Mouse (Mus musculus): ENCODE data around the gene Adm2. TPM values are rescaled to one million over a fixed set of nuclear protein-coding genes. Genes with fewer than 3 reads are reported as not detected.

The Adm2 gene
- not detected for polyA plus RNA-seq (2014; fragmentation: Illumina TruSeq; extraction: RNeasy Lipid Tissue Mini Kit (QIAGEN cat#74804); ENCODE audit: low replicate concordance)

DNA sequence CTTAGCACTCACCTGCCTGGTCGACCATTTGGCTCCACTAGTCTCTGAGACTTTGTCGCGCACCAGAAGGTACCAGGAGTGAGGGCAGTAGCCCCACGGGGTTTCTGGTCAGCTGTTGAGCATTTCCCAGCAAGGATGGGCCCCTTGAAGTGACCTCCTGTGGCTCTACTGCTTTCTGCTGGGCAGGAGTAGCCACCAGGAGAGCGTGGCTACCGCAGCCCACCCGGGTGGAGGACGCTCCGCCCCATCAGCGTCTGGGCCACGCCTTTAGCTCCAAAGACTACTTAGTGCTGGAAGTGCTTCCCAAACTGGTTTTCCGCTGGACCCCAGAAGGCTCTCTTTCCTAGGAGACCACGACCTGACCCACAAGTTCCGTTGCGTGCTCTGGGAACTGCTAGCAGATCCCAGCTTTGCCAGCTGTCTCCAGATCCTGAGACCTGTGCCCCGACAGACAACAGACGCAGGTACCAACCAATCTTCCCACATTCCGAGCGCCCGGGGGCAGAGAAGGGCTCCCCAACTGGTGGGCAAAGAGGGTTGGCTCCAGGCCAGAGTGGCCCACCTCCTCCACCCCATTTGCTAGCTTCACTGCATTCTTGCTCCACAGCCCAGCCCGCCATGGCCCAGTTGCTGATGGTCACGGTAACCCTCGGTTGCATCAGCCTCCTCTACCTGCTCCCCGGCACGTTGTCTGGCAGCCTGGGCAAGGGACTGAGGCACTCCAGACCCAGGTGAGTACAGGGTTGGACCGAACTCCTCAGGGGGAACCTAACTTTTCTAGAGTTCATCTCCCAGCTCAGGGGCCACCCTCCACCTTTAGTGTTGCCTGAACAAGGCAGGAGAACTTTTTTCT lies at the start of gene Adm2:
Gene Adm2, plus strand, starts transcription at position 51 of the 853 bp plus-strand sequence.

DNA sequence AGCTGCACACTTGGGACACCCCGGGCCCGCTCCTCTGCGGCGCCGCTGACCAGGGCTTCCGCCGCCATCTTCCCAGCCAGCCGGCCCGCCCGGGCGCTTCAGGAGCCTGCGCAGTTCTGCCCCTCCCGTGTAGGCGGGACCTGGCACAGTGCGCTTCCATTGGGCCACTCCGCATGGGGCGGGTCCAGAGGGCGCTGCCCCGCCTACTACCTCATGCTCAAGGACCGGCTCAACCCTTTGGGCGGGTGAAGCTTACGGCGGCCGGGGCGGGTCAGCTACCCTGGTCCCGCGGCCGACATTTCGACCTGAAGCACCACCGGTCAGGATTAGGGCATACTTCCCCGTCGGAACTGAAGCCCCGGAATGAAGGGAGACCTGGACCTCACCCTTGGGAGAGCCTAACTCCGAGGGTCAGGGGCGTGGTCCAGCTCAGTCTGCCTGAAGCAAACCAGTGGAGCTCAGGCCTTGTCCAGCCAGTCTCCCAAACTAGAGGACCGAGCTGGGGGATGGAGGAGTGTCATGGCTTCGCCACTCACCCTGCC lies 7.3 kb upstream of the Adm2 start, which contains the start of gene Sbf1:
Gene Sbf1, minus strand, starts transcription at position 122 of the 542 bp plus-strand sequence.

DNA sequence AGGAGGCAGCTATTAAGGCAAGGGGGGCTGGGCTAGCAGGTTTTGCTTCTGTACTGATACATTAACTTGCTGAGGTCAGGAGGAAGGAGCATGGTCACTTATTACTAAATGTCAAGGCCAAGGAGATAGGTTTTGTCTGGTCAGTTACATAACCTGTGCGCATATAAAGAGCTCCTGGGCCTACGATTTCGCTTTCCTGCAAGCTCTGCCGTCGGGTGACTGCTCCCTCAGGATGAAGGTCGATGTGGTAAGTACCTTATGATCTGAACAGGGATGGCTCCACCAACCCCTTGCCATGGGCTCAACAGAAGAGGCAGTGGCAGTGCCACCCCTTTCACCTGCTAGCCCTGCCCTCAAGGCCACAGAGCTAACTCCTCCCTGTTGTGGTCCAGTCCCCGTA lies 11.8 kb downstream of the Adm2 start, which contains the start of gene Miox:
Gene Miox, plus strand, starts transcription at position 128 of the 400 bp plus-strand sequence.

DNA sequence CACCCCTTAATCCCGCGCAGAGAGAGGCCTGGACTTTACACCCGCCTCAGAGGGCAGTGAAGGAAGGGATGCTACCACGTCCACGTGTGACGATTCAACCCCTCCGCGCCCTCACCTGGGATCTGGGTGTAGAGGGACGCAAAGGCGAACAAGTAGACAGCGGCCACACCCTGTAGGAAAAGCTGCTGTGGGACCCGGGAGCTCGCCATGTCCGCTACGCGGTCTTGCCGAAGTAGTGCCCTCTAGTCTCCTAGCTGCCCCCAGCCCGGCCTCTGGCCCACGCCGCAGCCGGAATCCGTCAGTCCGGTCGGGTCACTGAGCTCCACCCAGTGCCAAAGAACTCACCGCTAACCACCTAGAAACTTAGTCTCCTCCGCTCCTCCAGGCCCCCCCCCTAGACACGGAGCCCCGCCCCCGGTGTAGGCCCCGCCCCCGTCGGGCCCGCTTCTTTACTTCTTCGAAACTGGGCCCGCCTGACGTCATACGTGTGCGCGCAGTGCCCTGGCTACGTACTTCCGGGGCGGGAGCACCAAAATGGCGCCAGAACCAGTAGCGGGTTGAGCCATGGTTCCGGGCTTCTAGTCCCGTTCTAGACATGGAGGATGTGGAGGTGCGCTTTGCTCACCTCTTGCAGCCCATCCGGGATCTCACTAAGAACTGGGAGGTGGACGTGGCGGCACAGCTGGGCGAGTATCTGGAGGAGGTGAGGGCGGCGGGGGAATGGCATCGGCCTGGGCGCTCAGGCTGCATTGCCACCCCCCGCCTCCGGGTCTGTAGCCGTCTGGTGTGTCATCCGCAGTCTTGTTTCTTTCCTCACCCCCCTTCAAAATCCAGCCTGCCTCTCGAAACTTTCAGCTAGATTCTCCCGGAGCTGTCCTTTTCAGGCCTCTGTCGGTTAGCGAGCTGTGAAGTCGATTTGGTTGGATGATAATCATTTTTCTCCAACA lies 33.0 kb downstream of the Adm2 start, which contains the start of the genes Lmf2 and Ncaph2:
Gene Lmf2, minus strand, starts transcription at position 419 of the 947 bp plus-strand sequence.
Gene Ncaph2, plus strand, starts transcription at position 479 of the 947 bp plus-strand sequence.

DNA sequence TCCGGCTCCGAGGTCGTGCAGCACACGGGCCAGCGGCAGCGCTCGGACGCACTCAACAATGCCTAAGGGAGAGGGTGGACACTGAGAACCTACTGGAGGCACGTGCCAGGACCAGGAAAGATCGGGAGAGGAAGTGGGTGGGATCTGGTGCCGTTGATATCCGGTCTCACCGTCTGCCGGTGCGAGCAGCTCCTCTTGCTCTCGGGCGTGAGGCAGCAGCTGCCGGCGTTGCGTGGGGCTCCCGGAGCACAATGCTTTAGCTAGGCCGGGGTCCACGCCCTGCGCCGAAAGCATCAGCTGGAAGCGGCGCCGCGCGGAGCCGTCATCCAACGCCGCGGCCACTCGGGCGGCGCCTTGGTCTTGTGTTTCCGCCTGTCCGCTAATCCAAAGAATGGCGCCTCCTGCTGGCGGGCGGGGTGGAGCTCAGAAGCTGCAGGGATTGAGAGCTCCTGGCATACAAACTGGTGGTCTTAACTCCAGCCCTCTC lies 51.3 kb downstream of the Adm2 start, which contains the start of gene Sco2:
Gene Sco2, minus strand, starts transcription at position 85 of the 487 bp plus-strand sequence.

Other genes starting within 250 kb of the Adm2 start
- 5.7 TPM for gene Trabd, start 247.6 kb upstream of the Adm2 start, polyA plus RNA-seq (2014; fragmentation: Illumina TruSeq; extraction: RNeasy Lipid Tissue Mini Kit (QIAGEN cat#74804); ENCODE audit: low replicate concordance)
- 2.7 TPM for gene Selenoo, start 233.6 kb upstream of the Adm2 start, polyA plus RNA-seq (2014; fragmentation: Illumina TruSeq; extraction: RNeasy Lipid Tissue Mini Kit (QIAGEN cat#74804); ENCODE audit: low replicate concordance)
- 0.85 TPM for gene Tubgcp6, start 199.6 kb upstream of the Adm2 start, polyA plus RNA-seq (2014; fragmentation: Illumina TruSeq; extraction: RNeasy Lipid Tissue Mini Kit (QIAGEN cat#74804); ENCODE audit: low replicate concordance)
- gene Hdac10, start 194.0 kb upstream of the Adm2 start, polyA plus RNA-seq (2014; fragmentation: Illumina TruSeq; extraction: RNeasy Lipid Tissue Mini Kit (QIAGEN cat#74804); ENCODE audit: low replicate concordance) = not detected
- gene Mapk12, start 182.0 kb upstream of the Adm2 start, polyA plus RNA-seq (2014; fragmentation: Illumina TruSeq; extraction: RNeasy Lipid Tissue Mini Kit (QIAGEN cat#74804); ENCODE audit: low replicate concordance) = 0.33 TPM
- gene Mapk11, start 173.1 kb upstream of the Adm2 start, polyA plus RNA-seq (2014; fragmentation: Illumina TruSeq; extraction: RNeasy Lipid Tissue Mini Kit (QIAGEN cat#74804); ENCODE audit: low replicate concordance) = 0.15 TPM
- gene Plxnb2, start 141.9 kb upstream of the Adm2 start, polyA plus RNA-seq (2014; fragmentation: Illumina TruSeq; extraction: RNeasy Lipid Tissue Mini Kit (QIAGEN cat#74804); ENCODE audit: low replicate concordance) = 3.4 TPM
- 0.11 TPM for gene Dennd6b, start 126.2 kb upstream of the Adm2 start, polyA plus RNA-seq (2014; fragmentation: Illumina TruSeq; extraction: RNeasy Lipid Tissue Mini Kit (QIAGEN cat#74804); ENCODE audit: low replicate concordance)
- 6.9 TPM for gene Ppp6r2, start 111.2 kb upstream of the Adm2 start, polyA plus RNA-seq (2014; fragmentation: Illumina TruSeq; extraction: RNeasy Lipid Tissue Mini Kit (QIAGEN cat#74804); ENCODE audit: low replicate concordance)
- gene Sbf1, start 7.4 kb upstream of the Adm2 start, polyA plus RNA-seq (2014; fragmentation: Illumina TruSeq; extraction: RNeasy Lipid Tissue Mini Kit (QIAGEN cat#74804); ENCODE audit: low replicate concordance) = 1.7 TPM
- gene Miox, start 11.7 kb downstream of the Adm2 start, polyA plus RNA-seq (2014; fragmentation: Illumina TruSeq; extraction: RNeasy Lipid Tissue Mini Kit (QIAGEN cat#74804); ENCODE audit: low replicate concordance) = not detected
- gene Lmf2, start 32.9 kb downstream of the Adm2 start, polyA plus RNA-seq (2014; fragmentation: Illumina TruSeq; extraction: RNeasy Lipid Tissue Mini Kit (QIAGEN cat#74804); ENCODE audit: low replicate concordance) = not detected
- gene Ncaph2, start 33.0 kb downstream of the Adm2 start, polyA plus RNA-seq (2014; fragmentation: Illumina TruSeq; extraction: RNeasy Lipid Tissue Mini Kit (QIAGEN cat#74804); ENCODE audit: low replicate concordance) = 4.1 TPM
- 0.37 TPM for gene Sco2, start 51.1 kb downstream of the Adm2 start, polyA plus RNA-seq (2014; fragmentation: Illumina TruSeq; extraction: RNeasy Lipid Tissue Mini Kit (QIAGEN cat#74804); ENCODE audit: low replicate concordance)
- not detected for gene Tymp, start 54.3 kb downstream of the Adm2 start, polyA plus RNA-seq (2014; fragmentation: Illumina TruSeq; extraction: RNeasy Lipid Tissue Mini Kit (QIAGEN cat#74804); ENCODE audit: low replicate concordance)
- not detected for gene Odf3b, start 56.6 kb downstream of the Adm2 start, polyA plus RNA-seq (2014; fragmentation: Illumina TruSeq; extraction: RNeasy Lipid Tissue Mini Kit (QIAGEN cat#74804); ENCODE audit: low replicate concordance)
- not detected for gene Klhdc7b, start 62.2 kb downstream of the Adm2 start, polyA plus RNA-seq (2014; fragmentation: Illumina TruSeq; extraction: RNeasy Lipid Tissue Mini Kit (QIAGEN cat#74804); ENCODE audit: low replicate concordance)
- gene Syce3, start 87.8 kb downstream of the Adm2 start, polyA plus RNA-seq (2014; fragmentation: Illumina TruSeq; extraction: RNeasy Lipid Tissue Mini Kit (QIAGEN cat#74804); ENCODE audit: low replicate concordance) = not detected
- 0.52 TPM for gene Cpt1b, start 103.1 kb downstream of the Adm2 start, polyA plus RNA-seq (2014; fragmentation: Illumina TruSeq; extraction: RNeasy Lipid Tissue Mini Kit (QIAGEN cat#74804); ENCODE audit: low replicate concordance)
- 3.6 TPM for gene C730034F03Rik, start 106.9 kb downstream of the Adm2 start, polyA plus RNA-seq (2014; fragmentation: Illumina TruSeq; extraction: RNeasy Lipid Tissue Mini Kit (QIAGEN cat#74804); ENCODE audit: low replicate concordance)
- not detected for gene Gm44502, start 107.0 kb downstream of the Adm2 start, polyA plus RNA-seq (2014; fragmentation: Illumina TruSeq; extraction: RNeasy Lipid Tissue Mini Kit (QIAGEN cat#74804); ENCODE audit: low replicate concordance)
- 125 TPM for gene Chkb, start 107.2 kb downstream of the Adm2 start, polyA plus RNA-seq (2014; fragmentation: Illumina TruSeq; extraction: RNeasy Lipid Tissue Mini Kit (QIAGEN cat#74804); ENCODE audit: low replicate concordance)
- gene Mapk8ip2, start 131.2 kb downstream of the Adm2 start, polyA plus RNA-seq (2014; fragmentation: Illumina TruSeq; extraction: RNeasy Lipid Tissue Mini Kit (QIAGEN cat#74804); ENCODE audit: low replicate concordance) = 0.30 TPM
- 2.8 TPM for gene Arsa, start 154.7 kb downstream of the Adm2 start, polyA plus RNA-seq (2014; fragmentation: Illumina TruSeq; extraction: RNeasy Lipid Tissue Mini Kit (QIAGEN cat#74804); ENCODE audit: low replicate concordance)
- gene Shank3, start 176.9 kb downstream of the Adm2 start, polyA plus RNA-seq (2014; fragmentation: Illumina TruSeq; extraction: RNeasy Lipid Tissue Mini Kit (QIAGEN cat#74804); ENCODE audit: low replicate concordance) = 0.71 TPM
- not detected for gene Acr, start 245.6 kb downstream of the Adm2 start, polyA plus RNA-seq (2014; fragmentation: Illumina TruSeq; extraction: RNeasy Lipid Tissue Mini Kit (QIAGEN cat#74804); ENCODE audit: low replicate concordance)

All from small intestine, adult 10 weeks (tissue).